Mouse (Mus musculus) yolk sac, embryonic 10.5 days (tissue): ENCODE measurements around the gene Hivep1.
A peak's percentile ranks its signal among the peaks of the same experiment; 100 is the strongest.

Experiments used
- DNase-seq: peaks from one replicate; pipeline ENCODE4 v3.0.0-alpha.2; 2017; ENCODE audit warnings: low spot score

Gene Hivep1

GRCm38 (mm10) chr13:42051961-42052695 lies at the start of gene Hivep1:
Gene Hivep1, plus strand, starts transcription at chr13:42052021.
- DNase-seq: no peak

GRCm38 (mm10) chr13:42015484-42016045 lies 36.3 kb upstream of the Hivep1 start:
- DNase-seq: no peak

GRCm38 (mm10) chr13:42016218-42016617 lies 35.6 kb upstream of the Hivep1 start:
- DNase-seq: no peak

DNA sequence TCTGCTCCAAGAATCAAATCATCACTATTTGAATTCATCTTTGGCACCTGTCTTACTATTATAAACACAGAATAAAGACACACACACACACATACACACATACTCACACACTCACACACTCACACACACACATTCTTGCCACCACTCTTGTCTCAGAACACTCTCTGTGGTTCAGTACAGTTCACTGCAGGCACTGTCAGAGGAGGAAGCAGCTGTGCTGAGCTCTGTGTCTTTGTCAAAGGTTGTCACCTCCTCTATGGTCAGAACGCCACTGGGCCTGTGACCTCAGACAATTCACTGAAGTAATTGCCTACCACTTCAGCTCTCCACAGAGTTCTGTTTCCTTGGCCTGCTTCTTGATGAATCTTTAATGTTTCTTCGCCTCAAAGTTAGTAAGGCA lies 33.5 kb upstream of the Hivep1 start:
- DNase-seq: no peak

GRCm38 (mm10) chr13:42041203-42041602 lies 10.6 kb upstream of the Hivep1 start:
- no peak for DNase-seq

DNA sequence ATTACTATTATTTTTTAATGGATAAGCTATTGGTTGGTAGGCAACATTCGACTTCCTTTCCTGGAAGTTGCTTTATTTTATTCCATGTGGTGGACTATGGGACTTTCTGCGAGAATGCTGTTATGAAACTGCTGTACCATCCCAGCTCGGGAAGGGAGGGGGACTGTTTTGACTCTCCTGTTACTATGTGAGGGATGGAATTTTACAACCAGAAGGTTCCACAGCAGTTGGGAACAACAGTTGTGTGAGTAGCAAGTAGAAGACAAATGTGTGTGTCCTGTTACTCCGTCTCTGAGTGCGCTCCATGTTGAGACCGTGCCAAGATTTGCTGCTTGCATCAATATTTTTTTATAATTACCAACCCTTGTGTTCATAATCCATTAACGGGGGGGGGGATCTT lies 8.4 kb upstream of the Hivep1 start:
- no peak for DNase-seq

GRCm38 (mm10) chr13:42048991-42049773 lies 2.6 kb upstream of the Hivep1 start:
- peak; percentile 72 for DNase-seq

DNA sequence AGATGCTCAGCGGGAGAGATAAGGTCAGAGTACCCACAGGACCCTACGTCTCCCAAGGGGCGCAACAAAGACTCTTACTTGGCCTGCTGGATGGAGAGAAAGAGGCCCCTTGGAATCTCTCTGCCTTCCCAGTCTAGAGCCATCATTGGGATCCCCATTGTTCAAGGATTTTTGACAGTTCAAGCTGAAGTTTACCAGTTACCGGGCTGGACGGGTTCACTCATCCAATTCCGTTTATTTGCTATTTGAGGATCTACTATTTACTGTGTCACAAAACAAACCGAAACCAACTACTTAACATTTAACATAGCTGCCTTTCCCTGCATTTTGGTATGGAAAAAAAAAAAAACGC lies 2.1 kb upstream of the Hivep1 start:
- no peak for DNase-seq

DNA sequence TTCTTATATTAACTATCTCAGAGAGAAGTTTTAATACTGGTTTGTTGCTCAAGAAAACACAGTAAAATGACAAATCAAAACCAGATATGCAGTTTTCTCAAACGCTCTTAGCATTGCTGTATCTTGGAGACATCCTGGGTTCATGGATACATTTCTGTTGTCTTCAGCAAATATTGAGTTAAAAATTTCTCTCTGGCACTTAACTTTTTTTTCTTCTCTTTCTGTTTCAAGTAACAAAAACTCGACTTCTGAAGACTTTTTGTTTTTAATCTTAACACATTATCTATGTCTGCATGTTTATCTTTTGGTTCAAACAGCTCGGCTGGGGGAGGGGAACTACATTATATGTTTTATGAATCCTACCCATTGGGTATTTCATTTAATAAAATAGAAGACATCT lies 1.7 kb upstream of the Hivep1 start:
- no peak for DNase-seq

DNA sequence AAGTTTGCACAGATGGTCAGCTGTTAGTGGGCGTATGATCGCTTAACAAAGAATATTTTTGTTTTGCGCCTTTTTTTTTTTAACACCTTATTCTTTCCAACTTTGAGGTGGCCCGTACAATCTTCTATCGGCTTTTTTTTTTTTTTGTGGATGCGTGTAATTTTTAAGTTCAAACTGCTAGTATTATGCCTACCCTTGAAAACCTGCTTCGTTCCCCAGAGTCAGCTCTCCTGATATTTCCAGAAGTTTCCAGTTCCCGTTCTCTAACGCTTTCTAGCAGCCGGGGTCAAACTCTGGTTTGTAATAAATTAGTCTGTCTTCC lies 980 bp upstream of the Hivep1 start:
- DNase-seq: no peak

GRCm38 (mm10) chr13:42051202-42051906 lies 467 bp upstream of the Hivep1 start:
- peak; percentile 99 for DNase-seq

- peak; percentile 80 for DNase-seq
Measured at GRCm38 (mm10) chr13:42052696-42053541, 1.1 kb downstream of the Hivep1 start.

- peak; percentile 5 for DNase-seq
Measured at GRCm38 (mm10) chr13:42053656-42054055, 1.8 kb downstream of the Hivep1 start.

- no peak for DNase-seq
Measured at GRCm38 (mm10) chr13:42054138-42054537, 2.3 kb downstream of the Hivep1 start.

- no peak for DNase-seq
Measured at GRCm38 (mm10) chr13:42056712-42057332, 5.0 kb downstream of the Hivep1 start.

DNA sequence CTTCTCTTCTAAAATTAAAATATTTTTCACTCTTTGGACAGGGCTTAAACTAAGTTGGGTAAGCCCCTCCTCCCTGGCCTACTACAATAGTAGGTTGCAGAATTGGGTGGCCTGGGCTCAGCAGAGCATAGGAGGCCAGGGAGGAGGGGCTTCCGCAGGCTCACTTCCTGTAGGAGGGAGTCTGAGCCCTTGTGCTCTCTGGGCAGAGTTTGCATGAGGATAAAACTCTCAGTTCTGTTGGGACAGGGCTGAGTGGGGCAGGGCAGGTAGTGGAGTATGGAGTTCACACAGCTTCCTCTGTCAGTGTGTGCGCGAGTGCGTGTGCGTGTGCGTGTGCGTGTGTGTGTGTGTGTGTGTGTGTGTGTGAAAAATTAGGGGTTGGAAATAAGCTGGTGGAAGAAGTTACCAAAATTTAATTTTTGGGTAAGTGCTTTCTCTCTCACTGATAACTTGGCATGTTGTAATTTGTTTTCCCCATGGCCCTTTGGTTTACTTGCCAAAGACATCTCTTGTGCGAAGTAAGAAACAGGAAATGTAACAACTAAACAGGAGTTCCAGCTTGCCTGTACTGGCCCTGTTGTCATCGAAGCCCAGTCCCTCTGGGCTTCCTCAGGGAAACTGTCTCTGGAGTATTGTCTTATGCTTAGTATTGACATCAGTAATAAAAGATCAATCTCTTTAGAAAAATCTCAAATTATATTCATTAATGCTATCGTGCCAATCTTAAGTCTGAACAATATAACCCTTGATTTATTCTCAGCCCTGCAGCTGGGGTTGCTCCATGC lies 9.2 kb downstream of the Hivep1 start:
- no peak for DNase-seq

DNA sequence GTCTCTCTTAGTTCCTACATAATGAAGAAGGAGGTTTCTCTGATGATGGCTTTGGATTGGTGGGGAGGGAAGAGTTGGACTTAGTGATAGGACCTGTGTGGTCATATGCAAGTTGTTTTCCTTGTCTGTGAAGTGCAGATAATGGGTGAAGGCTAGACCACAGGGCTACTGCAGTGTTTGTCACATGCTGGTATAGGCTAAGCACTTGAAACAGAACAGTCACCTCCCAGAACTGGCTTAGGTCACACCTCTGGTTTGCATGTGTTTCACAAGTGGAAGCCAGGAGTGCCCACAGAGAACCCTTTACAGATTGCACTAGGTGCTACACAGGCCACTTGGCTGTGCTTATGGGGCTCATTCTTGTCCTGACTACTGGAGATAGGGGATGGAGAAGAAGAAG lies 12.4 kb downstream of the Hivep1 start:
- DNase-seq: no peak

DNA sequence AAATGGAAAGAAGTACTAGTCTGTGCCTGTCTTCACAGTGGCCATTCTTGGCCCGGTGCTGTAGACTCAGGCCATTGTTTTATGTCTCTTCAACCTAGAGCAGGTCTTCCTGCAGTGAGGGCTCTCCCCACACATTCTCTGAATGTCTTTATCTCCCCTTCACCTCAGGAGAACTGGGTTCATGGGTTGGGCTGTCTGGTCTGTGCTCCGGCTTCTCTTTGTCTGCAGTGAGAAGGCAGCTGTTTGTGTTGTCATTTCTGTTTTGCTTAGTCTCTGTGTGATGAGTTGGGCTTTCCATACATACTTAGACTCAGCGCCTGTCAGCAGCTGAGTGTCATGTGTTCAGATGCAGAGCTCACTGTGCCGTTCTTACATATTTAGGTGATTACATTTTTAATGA lies 18.4 kb downstream of the Hivep1 start:
- DNase-seq: no peak

DNA sequence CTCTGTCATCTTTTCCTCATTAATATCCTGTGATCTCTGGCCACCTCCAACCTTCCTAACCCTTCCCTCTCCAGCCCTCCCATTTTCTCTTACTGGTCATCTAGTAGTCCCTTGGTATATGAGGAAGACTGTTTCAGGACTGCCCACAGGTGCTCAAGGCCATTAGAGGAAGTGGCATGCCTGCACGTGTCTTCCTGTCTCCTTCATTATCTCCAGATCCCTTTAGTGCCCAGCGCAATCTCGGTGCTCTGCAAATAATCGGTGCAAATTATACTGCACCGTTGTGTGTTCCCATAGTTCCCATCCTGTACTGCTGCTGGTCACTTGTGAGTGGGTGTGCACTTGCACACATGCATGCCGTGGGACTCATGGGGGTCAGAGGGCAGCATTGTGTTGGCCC lies 19.2 kb downstream of the Hivep1 start:
- DNase-seq: no peak

GRCm38 (mm10) chr13:42073285-42073684 lies 21.5 kb downstream of the Hivep1 start:
- no peak for DNase-seq

GRCm38 (mm10) chr13:42075546-42075945 lies 23.7 kb downstream of the Hivep1 start:
- no peak for DNase-seq
